Mouse (Mus musculus) forebrain, embryonic 13.5 days (tissue): ENCODE data around the gene Nrxn1. TPM values are rescaled to one million over a fixed set of nuclear protein-coding genes. Genes with fewer than 3 reads are reported as not detected.
A peak's percentile ranks its signal among the peaks of the same experiment; 100 is the strongest.

Experiments used
- ATAC-seq: fragments of 200-750 bp; cut with Nextera tagmentation; 2 replicates; pipeline ENCODE4 v1.8.0; 2017
- H3K27ac ChIP-seq: fragments of 300-500 bp; sonication (generic); 2 replicates; pipeline ENCODE4 v1.5.1; 2015; ENCODE audit warnings: inconsistent platforms, mild to moderate bottlenecking, moderate library complexity
- H3K27me3 ChIP-seq: fragments of 300-500 bp; sonication (generic); 2 replicates; pipeline ENCODE4 v1.6.1; 2015; ENCODE audit warnings: mild to moderate bottlenecking, inconsistent platforms
- H3K36me3 ChIP-seq: fragments of 300-500 bp; sonication (generic); 2 replicates; pipeline ENCODE4 v1.6.1; 2015; ENCODE audit warnings: mild to moderate bottlenecking, inconsistent platforms; ENCODE audit not compliant: poor library complexity, severe bottlenecking
- H3K4me1 ChIP-seq: fragments of 300-500 bp; sonication (generic); 2 replicates; pipeline ENCODE4 v1.6.1; 2015; ENCODE audit warnings: inconsistent platforms
- H3K4me2 ChIP-seq: fragments of 300-500 bp; sonication (generic); 2 replicates; pipeline ENCODE4 v1.6.1; 2015; ENCODE audit warnings: inconsistent platforms, mild to moderate bottlenecking, moderate library complexity
- H3K4me3 ChIP-seq: fragments of 300-500 bp; sonication (generic); 2 replicates; pipeline ENCODE4 v1.5.1; 2015; ENCODE audit warnings: mild to moderate bottlenecking, inconsistent platforms
- H3K9ac ChIP-seq: fragments of 300-500 bp; sonication (generic); 2 replicates; pipeline ENCODE4 v1.6.1; 2015; ENCODE audit warnings: mild to moderate bottlenecking, inconsistent platforms
- H3K9me3 ChIP-seq: fragments of 300-500 bp; sonication (generic); replicated peaks from 2 replicates; pipeline ENCODE4 v1.6.1; 2016; ENCODE audit warnings: inconsistent platforms
- WGBS: fragments of 180-500 bp; shearing (Covaris S2); methylation state at CpG from one replicate; pipeline ENCODE4 v1.1.7; 2015; 5-methylcytosine and 5-hydroxymethylcytosine counted together
- polyA plus RNA-seq: library from polyadenylated mRNA; unstranded; fragments of >200 nt; fragmentation: Nextera tagmentation; extraction: Ambion mirVana; gene quantifications from 2 replicates; pipeline ENCODE4 v1.2.1, GENCODE M21; 2015

Nrxn1 gene
- polyA plus RNA-seq, 1 experiment from 2014 or later = 69.6 TPM

DNA sequence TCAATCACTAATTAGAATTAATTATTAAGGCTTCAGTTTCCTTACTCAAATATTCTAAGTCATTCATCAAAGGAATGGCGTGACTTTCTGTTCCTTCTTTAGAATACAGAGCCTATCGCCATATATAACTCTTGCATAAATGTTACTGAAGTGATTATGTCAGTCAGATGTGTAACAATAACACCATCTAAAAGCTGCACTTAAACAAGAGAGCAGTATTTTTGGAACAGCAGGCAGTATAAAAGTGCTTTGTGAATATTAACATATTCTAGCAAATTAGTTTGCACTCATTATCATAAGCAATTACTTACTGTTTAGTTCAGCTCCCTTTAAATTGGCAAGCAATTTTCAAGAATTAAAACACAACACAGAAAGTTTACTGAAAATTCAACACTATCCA is 716.3 kb downstream of the Nrxn1 start:
- peak; percentile 55 for ATAC-seq
- H3K9me3 ChIP-seq = no peaks in the 10 kb centered on the region
- no peaks in the 10 kb centered on the region for H3K27me3 ChIP-seq
- H3K4me3 ChIP-seq = no peak overlapping the region
- H3K27ac ChIP-seq = no peak overlapping the region
- no peaks in the 10 kb centered on the region for H3K4me1 ChIP-seq
- no peak overlapping the region for H3K9ac ChIP-seq
- no peak overlapping the region for H3K4me2 ChIP-seq
- no peaks in the 10 kb centered on the region for H3K36me3 ChIP-seq
- 69% methylated on average over 2 of the region's 2 CpGs for WGBS

DNA sequence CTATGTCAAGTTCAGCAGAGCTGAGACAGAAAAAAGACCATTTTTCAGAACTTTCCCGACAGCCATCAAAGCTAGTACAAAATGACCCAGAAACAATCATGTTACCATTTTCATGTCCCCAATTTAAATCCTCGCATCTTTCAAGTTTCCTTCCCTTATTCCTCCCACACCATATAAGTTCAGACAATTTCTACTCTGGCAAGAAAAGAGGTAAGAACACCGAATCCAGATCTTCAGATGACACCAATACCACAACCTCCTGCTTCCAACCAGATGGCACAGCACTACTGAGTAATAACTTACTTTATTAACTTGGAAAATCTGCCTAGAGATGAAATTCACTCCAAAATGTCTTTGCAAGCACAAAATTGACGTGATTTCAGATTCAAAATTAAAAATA is 730.7 kb downstream of the Nrxn1 start:
- no peaks in the 10 kb centered on the region for H3K4me1 ChIP-seq
- H3K36me3 ChIP-seq = no peaks in the 10 kb centered on the region
- H3K9ac ChIP-seq = no peak overlapping the region
- WGBS = 86% methylated on average over 4 of the region's 4 CpGs
- no peak overlapping the region for H3K4me2 ChIP-seq
- no peak overlapping the region for H3K4me3 ChIP-seq
- no peak overlapping the region for H3K27ac ChIP-seq
- H3K27me3 ChIP-seq = no peaks in the 10 kb centered on the region
- no peak for ATAC-seq
- no peaks in the 10 kb centered on the region for H3K9me3 ChIP-seq

DNA sequence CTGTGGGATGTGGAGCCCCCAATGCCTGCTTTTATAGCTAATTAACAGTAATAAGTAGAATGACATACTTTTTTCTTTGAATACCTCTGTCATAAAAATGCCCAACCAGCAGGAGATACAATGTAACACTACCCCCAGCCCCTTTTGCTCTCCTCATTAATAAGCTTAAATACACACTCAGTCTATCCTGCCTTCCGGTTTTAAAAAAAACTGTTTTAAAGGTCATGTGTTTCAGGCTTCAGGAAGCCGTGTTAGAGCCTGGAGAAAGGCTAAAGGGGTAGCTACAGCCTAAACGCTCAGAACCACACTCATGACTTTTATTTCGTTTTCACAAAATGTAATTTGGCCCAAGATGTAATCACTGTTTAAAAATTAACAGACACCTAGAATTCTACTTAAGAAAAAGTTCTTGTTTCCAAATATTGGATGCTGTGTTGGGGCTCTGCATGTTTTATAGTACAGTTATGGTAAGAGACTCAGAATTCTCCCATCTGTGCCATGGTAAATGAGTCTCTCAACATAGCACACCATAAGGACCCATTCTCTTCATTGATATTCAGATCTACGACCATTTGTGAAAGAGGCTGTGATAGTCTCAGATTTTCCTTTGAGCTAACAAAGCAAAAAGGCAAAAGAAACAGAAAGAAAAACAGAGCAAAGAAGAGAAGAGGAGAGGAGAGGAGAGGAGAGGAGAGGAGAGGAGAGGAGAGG is 743.3 kb downstream of the Nrxn1 start:
- peak; percentile 83 for ATAC-seq
- H3K9me3 ChIP-seq = no peaks in the 10 kb centered on the region
- H3K27ac ChIP-seq = peak overlapping the region; percentile 7; the same call in 1 of the 2 replicates
- no peak overlapping the region for H3K9ac ChIP-seq
- no peak overlapping the region for H3K4me2 ChIP-seq
- H3K4me1 ChIP-seq = peaks cover 16% of the 10 kb centered on the region
- H3K36me3 ChIP-seq = no peaks in the 10 kb centered on the region
- 57% methylated on average over 5 of the region's 5 CpGs for WGBS
- no peak overlapping the region for H3K4me3 ChIP-seq
- H3K27me3 ChIP-seq = no peaks in the 10 kb centered on the region

DNA sequence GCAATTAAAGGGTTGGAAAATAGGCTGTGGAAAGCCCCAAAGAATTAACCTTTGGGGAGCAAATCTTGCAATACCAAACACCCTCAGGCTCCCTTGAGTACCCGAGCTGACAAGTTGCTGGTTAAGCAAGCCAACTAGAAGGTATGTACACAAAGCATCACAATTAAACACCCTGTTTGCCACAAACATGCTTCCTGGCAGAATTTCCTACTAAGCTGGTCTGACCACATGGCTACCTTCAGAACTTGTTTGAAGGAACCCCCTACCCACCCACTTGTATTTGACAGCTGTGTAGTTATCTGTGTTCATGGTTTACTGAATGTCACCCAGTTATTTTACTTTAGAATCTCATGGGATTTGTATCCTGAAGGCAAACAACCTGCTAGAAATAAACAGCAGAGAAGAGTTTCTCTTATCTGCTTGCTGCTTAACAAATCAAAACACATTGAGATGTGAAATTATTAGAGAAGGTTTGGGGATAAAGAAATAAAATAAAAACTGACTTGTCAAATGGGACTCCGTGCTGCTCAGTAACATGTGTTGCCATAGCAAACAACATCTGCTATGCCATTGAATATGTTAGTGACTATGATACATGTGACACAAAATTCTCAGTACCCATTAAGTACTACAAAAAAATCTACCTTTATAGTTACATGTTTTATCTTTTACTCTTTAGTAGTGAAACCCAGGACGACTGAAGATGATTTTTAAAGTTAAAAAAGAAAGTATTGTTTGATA is 746.0 kb downstream of the Nrxn1 start:
- Histone ChIP-seq H3K4me2 (no peak overlapping the region), H3K9me3 (no peaks in the 10 kb centered on the region), H3K4me3 (no peak overlapping the region), H3K4me1 (peaks cover 16% of the 10 kb centered on the region), H3K9ac (no peak overlapping the region), H3K27ac (peak overlapping the region; percentile 51), H3K36me3 (no peaks in the 10 kb centered on the region), H3K27me3 (no peaks in the 10 kb centered on the region)
- WGBS = 55% methylated on average over 3 of the region's 3 CpGs
- peak; percentile 64; the same call in 1 of the 2 replicates for ATAC-seq

DNA sequence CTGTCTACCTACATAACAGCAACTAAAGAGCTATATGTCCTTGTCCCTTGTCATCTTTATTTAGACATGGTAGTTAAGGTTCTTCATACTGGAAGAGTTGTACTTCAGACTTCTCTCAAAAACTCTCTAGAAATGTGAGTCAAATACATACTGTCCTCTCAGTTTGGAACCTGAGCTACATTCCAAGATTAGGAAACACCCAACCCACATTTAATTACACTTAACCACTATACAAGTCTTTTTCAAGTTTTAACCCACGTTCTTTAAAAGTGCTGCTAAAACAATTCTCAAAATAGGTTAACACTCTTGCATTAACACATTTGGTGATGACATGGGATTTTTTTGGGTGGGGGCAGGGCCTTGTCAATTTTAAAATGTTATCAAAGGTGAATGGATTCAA is 759.4 kb downstream of the Nrxn1 start:
- no peak overlapping the region for H3K4me3 ChIP-seq
- H3K4me2 ChIP-seq = no peak overlapping the region
- no peak for ATAC-seq
- no peaks in the 10 kb centered on the region for H3K36me3 ChIP-seq
- H3K4me1 ChIP-seq = no peaks in the 10 kb centered on the region
- 88% methylated on average over 1 of the region's 1 CpGs for WGBS
- H3K9me3 ChIP-seq = no peaks in the 10 kb centered on the region
- no peak overlapping the region for H3K27ac ChIP-seq
- H3K27me3 ChIP-seq = no peaks in the 10 kb centered on the region
- H3K9ac ChIP-seq = no peak overlapping the region

DNA sequence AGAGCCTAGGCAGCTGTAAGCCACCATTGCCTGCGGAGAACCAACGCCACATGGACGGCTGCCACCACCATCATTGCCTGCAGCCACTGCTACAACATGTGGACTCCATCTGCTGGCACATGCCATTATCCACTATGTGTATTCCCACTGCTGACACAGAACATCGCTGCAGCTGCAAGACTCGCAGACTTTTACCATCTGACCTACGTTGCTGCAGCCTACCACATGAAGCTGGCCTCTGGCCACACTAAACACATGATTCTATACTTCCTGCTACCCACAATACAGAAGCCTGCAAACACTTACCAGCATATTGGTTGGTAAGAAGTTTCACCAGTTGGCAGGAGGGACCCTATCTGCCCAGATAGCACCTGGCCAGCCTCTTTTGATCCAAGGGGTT is 769.2 kb downstream of the Nrxn1 start:
- H3K4me2 ChIP-seq = no peak overlapping the region
- no peak overlapping the region for H3K4me3 ChIP-seq
- H3K27me3 ChIP-seq = no peaks in the 10 kb centered on the region
- ATAC-seq = no peak
- no peak overlapping the region for H3K27ac ChIP-seq
- H3K4me1 ChIP-seq = no peaks in the 10 kb centered on the region
- 92% methylated on average over 6 of the region's 6 CpGs for WGBS
- H3K9ac ChIP-seq = no peak overlapping the region
- H3K36me3 ChIP-seq = no peaks in the 10 kb centered on the region
- no peaks in the 10 kb centered on the region for H3K9me3 ChIP-seq

DNA sequence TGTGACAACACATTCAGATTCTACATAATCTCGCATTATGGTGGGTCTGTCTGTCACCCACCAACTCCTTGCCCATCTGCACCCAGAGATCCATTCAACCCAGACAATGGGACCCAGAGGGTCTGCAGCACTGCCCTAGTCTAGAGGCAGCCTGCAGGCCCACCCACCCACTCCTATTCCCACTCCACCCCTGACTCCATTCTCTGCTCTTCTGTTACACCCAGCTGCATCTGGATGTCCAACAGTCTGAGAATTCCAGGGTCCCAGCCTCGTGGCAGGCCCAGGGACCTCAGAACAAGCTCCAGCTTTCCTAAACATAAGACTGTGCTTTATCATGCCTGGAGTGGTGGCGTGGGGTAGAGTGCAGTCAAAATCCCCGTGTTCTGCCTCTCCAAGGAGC is 820.6 kb downstream of the Nrxn1 start:
- Histone ChIP-seq H3K9ac (no peak overlapping the region), H3K27me3 (no peaks in the 10 kb centered on the region), H3K9me3 (no peaks in the 10 kb centered on the region), H3K4me2 (no peak overlapping the region), H3K4me3 (no peak overlapping the region), H3K36me3 (no peaks in the 10 kb centered on the region), H3K27ac (no peak overlapping the region), H3K4me1 (no peaks in the 10 kb centered on the region)
- ATAC-seq = no peak
- 70% methylated on average over 4 of the region's 4 CpGs for WGBS

DNA sequence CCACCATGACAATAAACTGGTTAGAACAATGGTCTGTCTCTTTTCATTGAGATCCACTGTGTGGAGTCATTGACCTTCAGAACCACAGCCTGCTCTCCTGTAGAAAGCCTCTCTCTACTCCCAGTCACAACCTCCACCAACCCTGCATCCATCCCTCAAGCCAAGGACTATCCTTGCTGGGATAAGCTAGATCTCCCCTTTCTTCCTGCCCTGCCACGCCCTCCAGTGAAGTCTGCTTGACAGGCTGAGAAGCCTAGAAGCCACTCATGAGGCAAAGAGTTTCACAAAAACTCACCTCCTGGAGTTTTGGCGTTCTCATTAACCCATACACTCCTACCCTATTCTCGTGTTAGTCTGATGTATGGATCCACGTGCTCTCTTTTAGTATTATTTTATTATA is 821.7 kb downstream of the Nrxn1 start:
- no peak for ATAC-seq
- H3K9me3 ChIP-seq = no peaks in the 10 kb centered on the region
- 12% methylated on average over 4 of the region's 4 CpGs for WGBS
- no peaks in the 10 kb centered on the region for H3K36me3 ChIP-seq
- no peak overlapping the region for H3K4me2 ChIP-seq
- H3K27ac ChIP-seq = no peak overlapping the region
- H3K4me3 ChIP-seq = no peak overlapping the region
- H3K4me1 ChIP-seq = no peaks in the 10 kb centered on the region
- no peaks in the 10 kb centered on the region for H3K27me3 ChIP-seq
- no peak overlapping the region for H3K9ac ChIP-seq

DNA sequence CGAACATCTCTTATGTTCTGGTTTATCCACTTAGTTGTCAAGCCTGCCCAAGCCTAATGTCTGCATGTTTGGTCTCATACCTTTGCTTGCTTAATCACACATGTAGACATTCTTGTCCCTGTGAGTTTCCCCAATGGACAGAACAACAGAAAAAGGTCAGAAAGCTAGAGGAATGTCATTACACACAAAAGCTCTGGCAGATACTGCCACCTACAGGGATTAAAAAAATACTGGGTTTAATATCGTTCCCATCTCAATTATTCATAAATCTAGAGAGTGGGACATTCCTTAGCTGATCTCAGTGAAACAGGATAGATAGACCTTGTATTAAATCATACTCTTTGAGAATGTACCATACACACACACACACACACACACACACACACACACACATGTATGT is 823.7 kb downstream of the Nrxn1 start:
- H3K27me3 ChIP-seq = no peaks in the 10 kb centered on the region
- 79% methylated on average over 2 of the region's 2 CpGs for WGBS
- H3K4me1 ChIP-seq = no peaks in the 10 kb centered on the region

DNA sequence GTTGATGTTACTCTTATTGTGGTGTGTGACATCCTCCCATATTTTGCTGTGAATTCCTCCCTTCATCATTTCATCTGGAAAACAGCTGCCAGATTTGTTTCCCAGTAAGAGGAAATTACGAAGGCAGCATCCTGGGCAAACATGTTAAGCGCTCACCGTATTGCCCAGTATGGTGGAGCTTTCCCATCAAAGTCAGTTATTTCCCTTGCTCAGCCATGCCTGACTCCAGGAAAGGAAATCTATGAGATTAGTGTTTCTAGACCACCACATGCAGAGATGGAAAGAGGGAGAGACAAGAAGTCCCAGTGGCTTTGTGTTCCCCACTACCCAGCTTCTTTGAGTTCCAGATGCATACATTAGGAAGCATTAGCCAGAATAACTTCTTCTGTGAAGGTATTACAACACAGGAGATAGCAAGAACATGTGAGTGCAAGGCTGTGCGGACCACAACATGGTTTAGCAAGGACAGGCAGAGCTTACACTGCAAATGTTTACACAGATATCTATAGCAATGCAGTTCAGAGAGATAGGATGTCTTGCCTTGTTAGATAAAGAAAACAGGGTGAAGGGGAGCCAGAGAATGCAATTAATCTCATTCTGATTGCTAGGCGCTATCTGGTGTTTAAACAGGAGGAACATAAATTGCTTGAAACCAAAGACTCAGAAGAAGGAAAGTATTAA is 839.3 kb downstream of the Nrxn1 start:
- no peak overlapping the region for H3K4me2 ChIP-seq
- 58% methylated on average over 5 of the region's 5 CpGs for WGBS
- no peak overlapping the region for H3K9ac ChIP-seq
- H3K4me3 ChIP-seq = no peak overlapping the region
- H3K27me3 ChIP-seq = no peaks in the 10 kb centered on the region
- H3K9me3 ChIP-seq = no peaks in the 10 kb centered on the region
- peaks cover 11% of the 10 kb centered on the region; the same call in 1 of the 2 replicates for H3K4me1 ChIP-seq
- H3K27ac ChIP-seq = no peak overlapping the region
- ATAC-seq = no peak
- no peaks in the 10 kb centered on the region for H3K36me3 ChIP-seq

More for the DNA sequence above, 823.7 kb downstream of the Nrxn1 start:
- no peak for ATAC-seq
- no peak overlapping the region for H3K9ac ChIP-seq
- H3K4me3 ChIP-seq = no peak overlapping the region
- H3K36me3 ChIP-seq = no peaks in the 10 kb centered on the region
- no peak overlapping the region for H3K27ac ChIP-seq
- no peaks in the 10 kb centered on the region for H3K9me3 ChIP-seq
- H3K4me2 ChIP-seq = no peak overlapping the region

DNA sequence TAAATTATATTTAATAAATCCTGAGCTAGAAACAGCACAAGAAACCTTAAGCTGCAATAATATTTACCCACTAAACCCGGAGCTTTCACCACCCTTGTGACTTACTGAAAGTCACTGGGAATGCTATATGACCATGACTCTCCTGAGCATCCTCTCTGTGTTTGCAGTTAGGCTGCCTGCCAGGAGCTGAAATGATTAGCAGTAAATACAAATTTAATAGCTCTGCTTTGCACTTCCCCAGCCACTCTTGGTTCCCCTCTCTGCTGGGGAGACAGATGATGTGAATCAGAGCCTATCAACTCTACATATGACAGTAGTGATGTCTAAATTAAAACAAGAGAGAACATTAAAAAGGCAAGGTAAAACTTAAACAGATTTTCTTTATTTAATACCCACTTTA is 840.7 kb downstream of the Nrxn1 start:
- H3K9me3 ChIP-seq = no peaks in the 10 kb centered on the region
- H3K4me2 ChIP-seq = no peak overlapping the region
- H3K36me3 ChIP-seq = no peaks in the 10 kb centered on the region
- H3K27ac ChIP-seq = no peak overlapping the region
- peaks cover 21% of the 10 kb centered on the region; the same call in 1 of the 2 replicates for H3K4me1 ChIP-seq
- no peak overlapping the region for H3K4me3 ChIP-seq
- 0 out of 2 replicates have a peak, but pooled peaks have one; percentile 33 for ATAC-seq
- H3K9ac ChIP-seq = no peak overlapping the region
- H3K27me3 ChIP-seq = no peaks in the 10 kb centered on the region
- WGBS = 71% methylated on average over 1 of the region's 1 CpGs
